Mouse (Mus musculus) c-Kit-positive CD71-negative TER-119-negative erythroid progenitor cells, embryonic 14.5 days (primary cell): Measurements from ENCODE around the gene Arhgap24.
A peak's percentile ranks its signal among the peaks of the same experiment; 100 is the strongest.

Experiments used
- DNase-seq: peaks from one replicate; pipeline ENCODE4 v3.0.0-alpha.2; 2013; ENCODE audit warnings: low read depth

The Arhgap24 gene

GRCm38 (mm10) chr5:102744051-102744450, 262.9 kb downstream of the Arhgap24 start:
- no peak for DNase-seq

DNA sequence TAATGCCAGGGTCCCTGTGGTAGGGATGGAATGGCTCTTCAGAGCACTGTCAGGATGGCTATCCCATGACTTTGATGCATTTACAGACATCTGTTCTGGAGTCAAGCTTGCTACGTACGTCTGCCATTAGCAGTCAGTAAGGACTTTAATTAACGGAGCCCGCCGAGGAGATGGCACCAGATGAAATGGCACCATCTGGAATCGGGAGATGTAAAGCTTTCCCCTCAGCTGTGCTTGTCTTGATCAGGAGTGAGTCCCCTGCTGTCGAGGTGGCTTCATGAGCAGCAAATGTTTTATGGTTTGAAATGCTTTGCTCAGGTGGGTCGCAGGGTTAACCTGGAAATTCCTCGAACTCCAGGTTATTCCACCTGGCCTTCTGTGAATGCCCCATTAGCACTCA, 267.0 kb downstream of the Arhgap24 start:
- no peak for DNase-seq

DNA sequence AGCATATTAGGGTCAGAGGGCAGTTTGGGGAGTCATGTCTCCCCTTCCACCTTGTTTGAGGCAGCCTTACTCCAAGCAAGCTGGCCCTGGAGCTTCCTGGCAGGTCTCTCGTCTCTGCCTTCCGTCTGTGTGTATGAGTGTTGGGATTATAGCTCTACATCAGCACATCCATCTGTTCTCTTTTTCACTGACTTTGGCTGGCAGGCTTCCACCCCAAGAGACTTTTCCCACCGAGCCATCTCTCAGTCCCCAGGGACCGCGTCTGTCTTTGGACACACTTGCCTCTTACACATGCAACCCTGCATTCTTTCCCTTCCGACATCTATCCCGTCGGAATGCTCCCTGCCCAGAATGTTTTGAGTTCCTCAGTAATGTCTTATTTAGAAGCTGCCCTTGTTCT, 267.8 kb downstream of the Arhgap24 start:
- DNase-seq, result no peak

DNA sequence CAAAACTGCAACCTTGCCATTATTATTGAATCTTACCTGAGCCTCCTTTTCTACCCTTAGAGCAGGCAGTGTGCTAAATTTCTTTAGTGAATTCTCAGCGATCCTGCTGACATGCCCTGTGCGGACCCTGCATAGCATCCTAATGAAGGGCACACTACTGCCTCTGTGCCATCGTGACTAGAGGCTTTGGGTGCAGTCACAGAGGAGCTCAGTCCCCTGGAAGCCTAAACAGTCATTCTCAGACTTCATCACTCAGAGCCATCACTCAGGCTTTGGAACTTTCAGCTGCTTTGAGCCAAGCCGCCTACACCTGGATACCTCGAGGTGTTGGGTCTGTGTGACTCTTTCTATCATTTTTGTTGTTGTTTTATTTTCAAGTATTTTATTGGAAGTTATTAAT, 269.5 kb downstream of the Arhgap24 start:
- no peak for DNase-seq

GRCm38 (mm10) chr5:102751661-102752307, 270.6 kb downstream of the Arhgap24 start:
- no peak for DNase-seq

- no peak for DNase-seq
These were observed 271.1 kb downstream of the Arhgap24 start for GRCm38 (mm10) chr5:102752308-102752663.

DNA sequence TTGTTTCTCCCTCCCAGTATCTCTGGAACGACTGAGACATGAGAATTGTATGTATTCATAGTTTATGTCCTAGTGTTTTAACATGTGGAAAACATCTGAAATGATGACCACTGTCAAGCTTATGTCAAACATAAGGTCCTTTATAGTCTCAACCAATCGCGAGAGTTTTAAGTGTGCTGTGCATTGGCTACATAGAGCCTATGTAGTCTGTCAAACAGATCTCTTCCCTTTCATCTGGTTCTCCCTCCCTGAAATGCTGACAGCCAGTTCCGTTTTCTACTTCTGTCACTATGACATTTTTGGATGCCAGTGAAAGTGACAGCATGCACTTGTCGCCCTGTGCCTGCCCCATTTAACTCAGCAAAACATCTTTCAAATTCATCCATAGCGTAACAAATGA, 275.8 kb downstream of the Arhgap24 start:
- DNase-seq, result no peak

GRCm38 (mm10) chr5:102765694-102766093, 284.5 kb downstream of the Arhgap24 start:
- DNase-seq, result no peak

- DNase-seq, result peak; percentile 33
These were observed 285.3 kb downstream of the Arhgap24 start for GRCm38 (mm10) chr5:102766311-102767057.

DNA sequence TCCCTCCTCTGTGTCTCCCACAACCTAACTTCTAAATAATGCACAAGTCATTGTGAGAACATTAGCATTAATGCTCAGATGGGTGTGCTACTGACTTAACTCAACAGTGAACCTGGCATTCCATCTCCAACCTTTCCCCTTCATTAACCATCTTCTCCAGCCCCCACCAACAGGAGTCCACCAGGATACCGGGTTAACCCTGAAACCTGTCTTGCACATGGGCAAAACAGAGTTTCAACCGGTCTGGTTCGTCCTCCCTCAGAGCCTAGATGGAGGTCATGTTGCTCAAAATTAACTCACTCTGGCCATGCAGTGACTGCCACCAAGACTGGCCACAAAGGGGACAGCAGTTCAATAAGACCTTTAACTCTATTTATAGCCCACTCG, 285.9 kb downstream of the Arhgap24 start:
- no peak for DNase-seq

GRCm38 (mm10) chr5:102767822-102768221, 286.6 kb downstream of the Arhgap24 start:
- DNase-seq, result no peak

DNA sequence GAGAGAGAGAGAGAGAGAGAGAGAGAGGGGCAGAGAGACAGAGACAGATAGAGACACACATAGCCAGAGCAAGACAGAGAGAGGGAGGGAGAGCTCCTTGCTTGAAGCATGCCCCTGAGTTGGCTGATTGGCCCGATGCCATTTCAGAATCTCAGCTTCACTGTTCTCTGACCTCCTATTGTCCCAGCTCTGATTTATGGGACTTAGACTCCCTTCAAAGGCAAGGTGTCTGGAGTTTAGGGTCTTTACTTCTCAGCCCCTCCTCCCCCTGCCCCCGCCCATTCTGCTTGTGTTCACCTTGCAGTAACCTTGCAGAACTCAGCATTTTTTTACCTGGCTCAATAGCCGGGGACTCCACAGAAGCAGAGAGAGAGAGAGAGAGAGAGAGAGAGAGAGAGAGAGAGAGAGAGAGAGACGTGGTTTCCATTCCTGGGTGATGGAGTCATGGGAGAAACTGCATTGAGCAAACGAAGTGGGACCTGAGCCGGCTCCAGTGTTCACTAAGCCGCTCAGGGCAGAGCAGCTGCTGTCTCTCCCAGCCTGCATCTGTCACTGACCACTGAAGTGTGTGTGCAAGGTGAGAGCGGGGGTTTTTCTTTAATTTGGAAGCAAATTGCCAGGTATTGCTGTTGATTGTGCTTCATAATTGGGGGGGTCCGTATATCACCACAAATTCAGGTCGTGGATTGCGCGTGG, 287.3 kb downstream of the Arhgap24 start:
- DNase-seq, result no peak

- DNase-seq, result no peak
These were observed 289.4 kb downstream of the Arhgap24 start for GRCm38 (mm10) chr5:102770611-102771010.

- DNase-seq, result no peak
These were observed 293.3 kb downstream of the Arhgap24 start for GRCm38 (mm10) chr5:102774500-102774899.

GRCm38 (mm10) chr5:102777255-102777654, 296.1 kb downstream of the Arhgap24 start:
- no peak for DNase-seq

- DNase-seq, result peak; percentile 41
These were observed 296.7 kb downstream of the Arhgap24 start for GRCm38 (mm10) chr5:102777852-102778251.

- no peak for DNase-seq
These were observed 297.1 kb downstream of the Arhgap24 start for GRCm38 (mm10) chr5:102778253-102778652.

GRCm38 (mm10) chr5:102783585-102783984, 302.4 kb downstream of the Arhgap24 start:
- DNase-seq, result no peak

DNA sequence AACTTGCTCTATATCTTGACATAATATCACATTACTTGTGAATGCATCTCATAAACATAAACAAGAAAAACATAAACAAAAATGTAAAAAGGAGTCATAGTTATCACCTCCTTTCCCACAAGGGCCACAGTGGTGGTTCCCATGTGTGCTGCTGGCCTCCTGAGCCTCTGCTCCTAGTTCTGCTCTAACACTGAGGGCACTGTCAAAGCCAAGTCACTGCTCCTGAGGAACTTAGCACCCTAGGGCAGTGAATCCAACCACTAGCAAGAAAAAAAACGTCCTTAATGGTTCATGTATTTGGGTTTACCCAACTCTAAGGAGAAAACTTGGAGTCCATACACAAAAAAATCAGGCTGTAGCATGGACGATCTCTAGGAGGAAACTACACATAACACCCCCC, 304.9 kb downstream of the Arhgap24 start:
- DNase-seq, result no peak

DNA sequence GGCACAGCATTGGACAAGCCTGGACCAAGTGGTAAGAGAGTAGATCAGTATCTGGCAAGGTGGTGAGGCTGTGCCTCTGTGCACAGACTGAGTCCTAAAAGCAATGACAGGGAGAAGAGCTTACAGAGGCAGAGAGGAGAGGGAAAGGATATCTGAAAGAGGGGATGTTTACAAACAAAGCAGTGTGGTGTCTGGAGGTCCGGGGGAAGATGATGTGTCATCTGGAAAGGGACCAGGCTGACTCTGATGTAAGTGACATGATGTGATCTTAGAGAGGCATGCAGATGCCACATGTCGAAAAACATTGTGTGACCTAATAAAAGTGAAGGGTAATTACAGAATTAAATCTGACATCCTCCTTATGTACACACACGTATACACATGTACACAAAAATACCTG, 307.2 kb downstream of the Arhgap24 start:
- DNase-seq, result no peak

GRCm38 (mm10) chr5:102791273-102791672, 310.1 kb downstream of the Arhgap24 start:
- no peak for DNase-seq

- no peak for DNase-seq
These were observed 312.3 kb downstream of the Arhgap24 start for GRCm38 (mm10) chr5:102793536-102793935.

DNA sequence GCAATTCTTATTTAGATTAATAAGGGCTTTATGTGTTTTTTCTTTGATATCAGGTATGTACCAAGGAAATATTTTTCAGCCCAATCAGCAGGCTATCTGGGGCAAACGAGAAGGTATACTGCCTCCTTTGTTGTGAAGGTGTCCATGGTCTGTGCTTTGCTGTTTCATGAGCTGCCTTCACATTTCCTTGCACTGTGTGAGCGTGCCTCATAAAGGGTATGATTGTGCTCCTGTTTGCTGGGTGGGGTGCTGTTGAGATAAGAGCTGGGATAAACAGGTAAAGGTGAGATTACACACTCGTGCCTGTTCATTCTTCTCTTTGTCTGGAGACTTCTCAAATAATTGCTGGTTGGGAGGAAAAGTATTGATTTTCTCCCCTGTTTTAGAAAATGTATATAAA, 320.3 kb downstream of the Arhgap24 start:
- DNase-seq, result no peak
